Mouse (Mus musculus) stomach, postnatal 0 days (tissue): ENCODE data around the gene Mllt3.

Source experiments
- CTCF ChIP-seq: IDR thresholded peaks from 2 replicates; pipeline ENCODE4 v1.5.1; 2016; ENCODE audit warnings: antibody characterized with exemption, low read depth, mild to moderate bottlenecking, moderate library complexity
- EP300 ChIP-seq: optimal IDR thresholded peaks from 2 replicates; pipeline ENCODE3; 2016; ENCODE audit warnings: antibody characterized with exemption

DNA sequence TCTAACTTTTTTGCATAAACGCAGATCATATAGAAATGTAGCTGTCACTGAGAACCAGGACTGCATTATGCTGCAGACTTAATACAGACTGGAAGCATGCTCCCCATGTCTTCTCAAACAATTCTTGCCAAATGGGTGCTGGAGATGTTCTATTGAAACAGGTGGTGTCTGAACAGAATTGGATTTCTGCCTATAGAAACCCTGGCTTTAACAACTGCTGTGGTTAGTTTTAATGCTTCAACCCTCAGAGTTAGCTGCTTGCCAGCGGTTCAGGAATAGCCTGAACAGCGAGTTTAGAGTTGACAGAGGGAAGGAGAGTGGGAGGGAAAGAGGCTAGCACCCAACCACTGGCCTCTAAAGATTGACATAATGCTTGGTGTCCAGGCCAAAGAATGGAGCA is 166.6 kb downstream of the Mllt3 start:
- no peak for TF ChIP-seq CTCF
- no peak for TF ChIP-seq EP300
